Mouse (Mus musculus) liver, embryonic 12.5 days (tissue): ENCODE data around the gene Fbxo6. TPM values are rescaled to one million over a fixed set of nuclear protein-coding genes. Genes with fewer than 3 reads are reported as not detected.

Source experiments
- ATAC-seq: fragments of 200-750 bp; cut with Nextera tagmentation; 2 replicates; pipeline ENCODE4 v1.8.0; 2017; ENCODE audit warnings: moderate number of reproducible peaks, mild to moderate bottlenecking, moderate library complexity
- H3K27ac ChIP-seq: fragments of 300-500 bp; sonication (generic); 2 replicates; pipeline ENCODE4 v1.5.1; 2016; ENCODE audit warnings: mild to moderate bottlenecking
- H3K27me3 ChIP-seq: fragments of 300-500 bp; sonication (generic); replicated peaks from 2 replicates; pipeline ENCODE4 v1.6.1; 2016; ENCODE audit warnings: mild to moderate bottlenecking, moderate library complexity
- H3K36me3 ChIP-seq: fragments of 300-500 bp; sonication (generic); 2 replicates; pipeline ENCODE4 v1.6.1; 2016; ENCODE audit warnings: mild to moderate bottlenecking, moderate library complexity
- H3K4me1 ChIP-seq: fragments of 300-500 bp; sonication (generic); 2 replicates; pipeline ENCODE4 v1.6.1; 2016
- H3K4me2 ChIP-seq: fragments of 300-500 bp; sonication (generic); 2 replicates; pipeline ENCODE4 v1.6.1; 2016; ENCODE audit warnings: mild to moderate bottlenecking, moderate library complexity
- H3K4me3 ChIP-seq: fragments of 300-500 bp; sonication (generic); 2 replicates; pipeline ENCODE4 v1.5.1; 2016; ENCODE audit warnings: mild to moderate bottlenecking, moderate library complexity
- H3K9ac ChIP-seq: fragments of 300-500 bp; sonication (generic); 2 replicates; pipeline ENCODE4 v1.6.1; 2016; ENCODE audit warnings: mild to moderate bottlenecking, moderate library complexity
- H3K9me3 ChIP-seq: fragments of 300-500 bp; sonication (generic); replicated peaks from 2 replicates; pipeline ENCODE4 v1.6.1; 2016; ENCODE audit warnings: mild to moderate bottlenecking, moderate library complexity
- WGBS: fragments of 180-500 bp; shearing (Covaris S2); methylation state at CpG from one replicate; pipeline ENCODE4 v1.1.7; 2016; ENCODE audit not compliant: insufficient replicate concordance; 5-methylcytosine and 5-hydroxymethylcytosine counted together
- polyA plus RNA-seq: library from polyadenylated mRNA; unstranded; fragments of >200 nt; fragmentation: Nextera tagmentation; extraction: Ambion mirVana; gene quantifications from 2 replicates; pipeline ENCODE4 v1.2.1, GENCODE M21; 2016

The Fbxo6 gene
- polyA plus RNA-seq, 1 experiment from 2014 or later = 28.7 TPM

DNA sequence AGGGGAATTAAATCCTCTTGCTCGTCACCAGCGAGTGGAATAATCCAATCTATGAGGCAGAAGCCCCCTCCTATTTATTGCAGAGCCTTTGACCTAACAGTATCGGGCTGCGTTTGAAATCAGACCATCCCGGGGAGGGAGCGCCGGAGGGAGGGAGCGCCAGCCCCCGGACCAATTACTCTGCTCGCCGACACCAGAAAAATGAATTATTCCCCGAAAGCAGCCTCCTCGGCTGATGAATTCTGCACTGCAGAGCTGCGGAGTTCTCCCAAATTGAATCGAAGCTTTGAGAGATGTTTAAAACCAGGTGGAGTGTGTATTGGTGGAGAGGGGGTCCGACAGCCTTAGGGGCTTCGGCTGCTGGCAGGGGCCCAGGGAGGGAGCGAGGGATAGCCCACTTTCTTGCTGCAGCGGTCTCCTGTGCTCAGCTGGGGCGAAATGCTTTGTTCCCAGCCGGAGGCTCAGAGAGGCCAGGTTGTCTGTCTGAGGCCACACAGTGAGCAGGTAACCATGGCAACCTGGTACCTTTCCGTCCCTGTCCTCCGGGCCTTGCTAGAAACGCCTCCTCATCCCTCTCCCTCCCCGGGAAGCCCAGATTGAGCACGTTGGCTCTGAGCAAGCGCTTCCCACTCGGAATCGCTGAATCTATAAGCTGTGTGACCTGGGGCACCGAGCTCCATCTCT lies 22.0 kb upstream of the Fbxo6 start:
- H3K9me3 ChIP-seq = no peaks in the 10 kb centered on the region
- no peak overlapping the region for H3K4me3 ChIP-seq
- ATAC-seq = no peak
- no peaks in the 10 kb centered on the region for H3K4me1 ChIP-seq
- no peak overlapping the region for H3K9ac ChIP-seq
- WGBS = 4% methylated on average over 30 of the region's 30 CpGs
- H3K27me3 ChIP-seq = peaks cover 97% of the 10 kb centered on the region
- H3K4me2 ChIP-seq = no peak overlapping the region
- H3K27ac ChIP-seq = no peak overlapping the region
- no peaks in the 10 kb centered on the region for H3K36me3 ChIP-seq

- H3K27ac ChIP-seq = no peak overlapping the region
- H3K4me3 ChIP-seq = no peak overlapping the region
- H3K4me1 ChIP-seq = 0 out of 2 replicates have a peak, but pooled peaks cover 4% of the 10 kb centered on the region
- peaks cover 94% of the 10 kb centered on the region for H3K27me3 ChIP-seq
- H3K9ac ChIP-seq = no peak overlapping the region
- ATAC-seq = no peak
- 51% methylated on average over 3 of the region's 3 CpGs for WGBS
- H3K9me3 ChIP-seq = no peaks in the 10 kb centered on the region
- no peaks in the 10 kb centered on the region for H3K36me3 ChIP-seq
- no peak overlapping the region for H3K4me2 ChIP-seq
These were observed 19.3 kb upstream of the Fbxo6 start for GRCm38 (mm10) chr4:148171261-148171660.

- Histone ChIP-seq H3K9me3 (no peaks in the 10 kb centered on the region), H3K27me3 (peaks cover 94% of the 10 kb centered on the region), H3K4me1 (0 out of 2 replicates have a peak, but pooled peaks cover 4% of the 10 kb centered on the region), H3K4me2 (no peak overlapping the region), H3K9ac (no peak overlapping the region), H3K27ac (no peak overlapping the region), H3K4me3 (no peak overlapping the region), H3K36me3 (no peaks in the 10 kb centered on the region)
- ATAC-seq = no peak
- WGBS = 2% methylated on average over 2 of the region's 2 CpGs
These were observed 18.9 kb upstream of the Fbxo6 start for GRCm38 (mm10) chr4:148170842-148171241.

- no peak overlapping the region for H3K27ac ChIP-seq
- H3K9me3 ChIP-seq = no peaks in the 10 kb centered on the region
- H3K9ac ChIP-seq = no peak overlapping the region
- H3K4me1 ChIP-seq = 0 out of 2 replicates have a peak, but pooled peaks cover 4% of the 10 kb centered on the region
- H3K27me3 ChIP-seq = peaks cover 94% of the 10 kb centered on the region
- H3K36me3 ChIP-seq = no peaks in the 10 kb centered on the region
- no peak overlapping the region for H3K4me3 ChIP-seq
- H3K4me2 ChIP-seq = peak overlapping the region; percentile 19
- 7% methylated on average over 15 of the region's 15 CpGs for WGBS
- ATAC-seq = no peak
These were observed 17.6 kb upstream of the Fbxo6 start for GRCm38 (mm10) chr4:148169586-148169985.

DNA sequence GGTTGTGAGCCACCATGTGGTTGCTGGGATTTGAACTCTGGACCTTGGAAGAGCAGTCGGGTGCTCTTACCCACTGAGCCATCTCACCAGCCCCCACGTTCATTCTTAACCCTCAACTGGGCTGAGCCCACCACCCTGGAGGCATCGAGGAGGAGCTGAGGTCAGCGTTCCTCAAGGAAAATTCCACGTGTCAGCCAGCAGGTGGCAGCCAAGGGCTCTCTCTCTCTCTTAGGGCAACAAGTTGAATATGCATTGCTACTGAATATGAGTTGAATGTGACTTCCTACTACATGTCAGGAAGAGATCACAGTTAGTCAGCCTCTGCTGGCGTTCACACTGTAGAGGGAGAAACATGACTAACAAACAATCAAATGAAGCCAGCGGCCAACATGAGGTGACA lies 16.3 kb upstream of the Fbxo6 start:
- H3K4me2 ChIP-seq = no peak overlapping the region
- H3K9ac ChIP-seq = no peak overlapping the region
- H3K4me3 ChIP-seq = no peak overlapping the region
- no peaks in the 10 kb centered on the region for H3K9me3 ChIP-seq
- H3K36me3 ChIP-seq = no peaks in the 10 kb centered on the region
- H3K4me1 ChIP-seq = peaks cover 13% of the 10 kb centered on the region
- H3K27me3 ChIP-seq = peaks cover 94% of the 10 kb centered on the region
- WGBS = 14% methylated on average over 7 of the region's 7 CpGs
- H3K27ac ChIP-seq = no peak overlapping the region
- ATAC-seq = no peak

GRCm38 (mm10) chr4:148166986-148167385 lies 15.0 kb upstream of the Fbxo6 start:
- Histone ChIP-seq H3K36me3 (no peaks in the 10 kb centered on the region), H3K4me1 (peaks cover 13% of the 10 kb centered on the region), H3K4me2 (peak overlapping the region; percentile 11; the same call in 1 of the 2 replicates), H3K4me3 (no peak overlapping the region), H3K9ac (no peak overlapping the region), H3K27me3 (peaks cover 94% of the 10 kb centered on the region), H3K27ac (no peak overlapping the region), H3K9me3 (no peaks in the 10 kb centered on the region)
- no peak for ATAC-seq
- WGBS = 18% methylated on average over 4 of the region's 4 CpGs

DNA sequence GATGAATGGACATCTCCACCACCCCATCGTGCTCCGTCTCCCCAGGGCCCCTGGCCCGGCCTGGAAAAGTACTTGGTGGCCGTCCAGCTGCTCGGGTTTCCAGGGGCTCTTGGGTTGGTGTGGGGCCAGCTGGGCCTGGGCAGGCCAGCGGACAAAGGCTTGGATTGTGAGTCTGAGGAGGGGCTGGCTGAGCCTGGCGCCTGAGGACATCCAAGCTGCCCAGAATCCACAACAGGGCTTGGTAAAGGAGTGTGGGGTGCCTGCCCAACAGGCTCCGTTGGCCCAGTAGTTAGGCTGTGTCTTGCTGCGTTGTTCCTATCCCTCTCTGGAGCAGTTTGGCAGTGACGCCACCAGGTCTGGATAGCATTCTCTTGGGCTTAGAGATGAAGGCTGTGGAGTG lies 14.5 kb upstream of the Fbxo6 start:
- no peaks in the 10 kb centered on the region for H3K9me3 ChIP-seq
- 14% methylated on average over 10 of the region's 10 CpGs for WGBS
- H3K4me2 ChIP-seq = peak overlapping the region; percentile 11; the same call in 1 of the 2 replicates
- H3K9ac ChIP-seq = no peak overlapping the region
- peaks cover 13% of the 10 kb centered on the region for H3K4me1 ChIP-seq
- H3K4me3 ChIP-seq = no peak overlapping the region
- no peak for ATAC-seq
- H3K36me3 ChIP-seq = no peaks in the 10 kb centered on the region
- H3K27ac ChIP-seq = no peak overlapping the region
- peaks cover 94% of the 10 kb centered on the region for H3K27me3 ChIP-seq

- WGBS = 14% methylated on average over 17 of the region's 17 CpGs
- ATAC-seq = no peak
- Histone ChIP-seq H3K4me2 (no peak overlapping the region), H3K27ac (no peak overlapping the region), H3K9me3 (no peaks in the 10 kb centered on the region), H3K4me3 (no peak overlapping the region), H3K36me3 (no peaks in the 10 kb centered on the region), H3K9ac (no peak overlapping the region), H3K4me1 (peaks cover 17% of the 10 kb centered on the region), H3K27me3 (peaks cover 94% of the 10 kb centered on the region)
These were observed 13.6 kb upstream of the Fbxo6 start for GRCm38 (mm10) chr4:148165551-148165950.

- Histone ChIP-seq H3K9me3 (no peaks in the 10 kb centered on the region), H3K9ac (no peak overlapping the region), H3K27me3 (peaks cover 94% of the 10 kb centered on the region), H3K27ac (no peak overlapping the region), H3K4me2 (peak overlapping the region; percentile 54; the same call in 1 of the 2 replicates), H3K36me3 (no peaks in the 10 kb centered on the region), H3K4me1 (peaks cover 27% of the 10 kb centered on the region), H3K4me3 (peak overlapping the region; percentile 23; the same call in 1 of the 2 replicates)
- no peak for ATAC-seq
- 3% methylated on average over 16 of the region's 16 CpGs for whole genome bisulfite sequencing
These were observed 12.5 kb upstream of the Fbxo6 start for GRCm38 (mm10) chr4:148164461-148164860.

GRCm38 (mm10) chr4:148164002-148164439 lies 12.1 kb upstream of the Fbxo6 start:
- H3K4me3 ChIP-seq = peak overlapping the region; percentile 23; the same call in 1 of the 2 replicates
- H3K27me3 ChIP-seq = peaks cover 95% of the 10 kb centered on the region
- peak overlapping the region; percentile 54 for H3K4me2 ChIP-seq
- no peaks in the 10 kb centered on the region for H3K9me3 ChIP-seq
- under 1% methylated on average over 29 of the region's 29 CpGs for WGBS
- ATAC-seq = no peak
- H3K9ac ChIP-seq = no peak overlapping the region
- H3K27ac ChIP-seq = no peak overlapping the region
- no peaks in the 10 kb centered on the region for H3K36me3 ChIP-seq
- peaks cover 31% of the 10 kb centered on the region for H3K4me1 ChIP-seq

DNA sequence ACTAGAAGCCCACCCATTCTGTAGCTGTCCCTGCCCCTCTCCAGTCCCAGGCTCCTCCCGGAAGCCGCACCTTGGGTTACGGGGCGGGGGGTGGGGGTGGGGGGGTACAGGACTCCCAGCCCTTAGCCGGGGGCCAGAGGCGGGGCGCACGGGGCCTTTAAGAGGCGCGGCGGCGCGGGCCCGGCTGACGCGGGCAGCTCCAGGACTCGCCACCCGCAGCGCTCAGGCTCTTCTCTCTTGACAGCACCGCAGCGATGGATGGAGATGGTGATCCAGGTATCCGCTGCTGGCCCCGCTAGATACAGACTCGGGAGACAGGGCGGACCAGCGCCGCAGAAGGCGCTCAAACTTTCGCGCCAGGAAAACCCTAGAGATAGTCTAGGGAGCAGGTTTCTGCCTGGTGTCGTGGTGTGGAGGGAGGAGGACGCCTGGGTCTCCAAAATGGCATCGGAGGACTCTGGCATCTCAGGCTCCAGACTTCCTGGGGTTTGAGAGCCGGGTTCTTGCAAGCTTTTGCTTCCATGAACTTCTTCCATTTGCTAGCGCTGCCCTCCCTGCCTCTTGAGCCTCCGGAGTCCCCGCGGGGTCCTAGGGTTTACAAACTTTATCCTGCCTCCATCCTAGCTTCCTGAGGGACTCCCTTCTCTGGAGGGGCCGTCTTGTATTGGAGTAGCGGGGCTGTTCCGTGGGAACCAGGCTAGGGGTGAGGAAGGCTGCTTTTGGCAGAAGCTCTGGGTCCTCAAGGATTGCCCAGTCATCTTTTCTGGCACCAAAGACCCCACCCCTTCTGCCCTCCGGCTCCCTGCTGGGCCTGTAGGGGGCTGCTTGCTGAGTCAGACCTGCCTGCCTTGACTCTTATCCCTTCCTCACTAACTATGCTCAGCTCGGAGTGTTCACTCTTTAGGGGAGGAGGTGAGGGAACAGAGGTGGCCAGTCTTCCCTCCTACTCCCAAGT lies 8.8 kb upstream of the Fbxo6 start, which contains the start of the genes Fbxo44 and Fbxo2:
Gene Fbxo44, minus strand, starts transcription at position 47 of the 955 bp plus-strand sequence.
Gene Fbxo2, plus strand, starts transcription at position 186 of the 955 bp plus-strand sequence.
- H3K9me3 ChIP-seq = no peaks in the 10 kb centered on the region
- H3K9ac ChIP-seq = peak within 1 kb of the TSS; percentile 72
- H3K27me3 ChIP-seq = peaks cover 80% of the 10 kb centered on the region
- peak within 1 kb of the TSS; percentile 98 for H3K4me2 ChIP-seq
- ATAC-seq = peak; percentile 45; the same call in 1 of the 2 replicates
- no peaks in the 10 kb centered on the region for H3K36me3 ChIP-seq
- H3K4me1 ChIP-seq = peaks cover 48% of the 10 kb centered on the region
- peak within 1 kb of the TSS; percentile 60; the same call in 1 of the 2 replicates for H3K27ac ChIP-seq
- peak within 1 kb of the TSS; percentile 67 for H3K4me3 ChIP-seq
- 2% methylated on average over 42 of the region's 43 CpGs for WGBS
